Mouse (Mus musculus): ENCODE results near the gene Tesmin. TPM values are rescaled to one million over a fixed set of nuclear protein-coding genes. Genes with fewer than 3 reads are reported as not detected.

The Tesmin gene
- polyA plus RNA-seq, 1 experiment from 2014 or later: 0.43 TPM

- whole genome bisulfite sequencing: 23% methylated on average over 6 of the region's 6 CpGs
- peaks cover 30% of the 10 kb centered on the region for H3K36me3 ChIP-seq
- H3K4me1 ChIP-seq: 0 out of 2 replicates have a peak, but pooled peaks cover 6% of the 10 kb centered on the region
- no peaks in the 10 kb centered on the region for H3K9me3 ChIP-seq (replicated peaks)
- no peak overlapping the region for H3K9ac ChIP-seq
- peak; percentile 68; the same call in 1 of the 2 replicates for ATAC-seq (replicated peaks; ENCODE audit: low FRiP score)
- no peak overlapping the region for H3K27ac ChIP-seq
- H3K4me2 ChIP-seq: no peak overlapping the region
- H3K4me3 ChIP-seq (replicated peaks): no peak overlapping the region
- H3K27me3 ChIP-seq: no peaks in the 10 kb centered on the region
Observed at GRCm38 (mm10) chr19:3451170-3451569, 62.5 kb downstream of the Tesmin start.

DNA sequence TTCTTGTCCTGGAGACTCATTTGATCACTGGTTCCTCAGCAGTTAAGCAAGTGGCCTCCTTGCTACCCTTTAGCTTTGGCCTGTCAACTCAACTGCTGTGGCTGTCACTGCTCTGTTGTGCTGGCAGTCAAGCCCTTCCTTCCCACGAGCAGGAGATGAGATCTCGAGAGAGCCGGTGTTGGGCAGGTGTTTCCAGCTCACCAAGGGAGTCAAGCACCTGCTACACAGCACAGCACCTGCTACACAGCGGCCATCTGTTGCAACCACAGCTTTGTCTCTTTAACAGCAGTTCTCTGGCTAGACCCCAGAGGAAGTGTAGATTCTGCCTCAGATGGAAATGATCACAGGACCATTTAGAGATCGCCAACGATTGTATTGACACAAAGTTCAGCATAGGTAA lies 63.0 kb downstream of the Tesmin start:
- Histone ChIP-seq H3K36me3 (peaks cover 34% of the 10 kb centered on the region), H3K27me3 (no peaks in the 10 kb centered on the region), H3K4me2 (no peak overlapping the region), H3K9ac (no peak overlapping the region), H3K27ac (no peak overlapping the region), H3K9me3 (replicated peaks) (no peaks in the 10 kb centered on the region), H3K4me1 (0 out of 2 replicates have a peak, but pooled peaks cover 6% of the 10 kb centered on the region), H3K4me3 (replicated peaks) (no peak overlapping the region)
- WGBS: 57% methylated on average over 6 of the region's 6 CpGs
- no peak for ATAC-seq (replicated peaks; ENCODE audit: low FRiP score)

Other genes with a start within 250 kb of the Tesmin start
- gene Mrpl21, start 106.0 kb upstream of the Tesmin start, polyA plus RNA-seq (2015; fragmentation: Nextera tagmentation; extraction: Ambion mirVana): 126 and 129 TPM in 2 replicates
- gene Ighmbp2, start 105.8 kb upstream of the Tesmin start, polyA plus RNA-seq (2015; fragmentation: Nextera tagmentation; extraction: Ambion mirVana): 9.5 and 9.6 TPM in 2 replicates
- 25.9 and 33.4 TPM in 2 replicates for gene Cpt1a, start 66.5 kb upstream of the Tesmin start, polyA plus RNA-seq (2015; fragmentation: Nextera tagmentation; extraction: Ambion mirVana)
- 0.72 and 1.2 TPM in 2 replicates for gene Gal, start 25.7 kb downstream of the Tesmin start, polyA plus RNA-seq (2015; fragmentation: Nextera tagmentation; extraction: Ambion mirVana)
- 62.1 and 66.9 TPM in 2 replicates for gene Ppp6r3, start 186.9 kb downstream of the Tesmin start, polyA plus RNA-seq (2015; fragmentation: Nextera tagmentation; extraction: Ambion mirVana)